Mouse (Mus musculus) kidney, postnatal 0 days (tissue): ENCODE data around the gene Timm10b. TPM values are rescaled to one million over a fixed set of nuclear protein-coding genes. Genes with fewer than 3 reads are reported as not detected.

Experiments
- ATAC-seq: fragments of 200-750 bp; cut with Nextera tagmentation; replicated peaks from 2 replicates; pipeline ENCODE4 v1.8.0; 2017; ENCODE audit warnings: low read depth, moderate number of reproducible peaks, moderate TSS enrichment, moderate library complexity; ENCODE audit not compliant: low FRiP score
- DNase-seq: peaks from one replicate; pipeline ENCODE4 v3.0.0-alpha.2; 2016; ENCODE audit warnings: low spot score
- H3K27ac ChIP-seq: fragments of 300-500 bp; sonication (generic); 2 replicates; pipeline ENCODE4 v1.5.1; 2014; ENCODE audit warnings: mild to moderate bottlenecking
- H3K27me3 ChIP-seq: fragments of 300-500 bp; sonication (generic); 2 replicates; pipeline ENCODE4 v1.6.1; 2014; ENCODE audit warnings: low read length, mixed read lengths; ENCODE audit not compliant: insufficient read depth
- H3K36me3 ChIP-seq: fragments of 300-500 bp; sonication (generic); 2 replicates; pipeline ENCODE4 v1.6.1; 2014; ENCODE audit warnings: low read length, mixed read lengths; ENCODE audit not compliant: insufficient read depth
- H3K4me1 ChIP-seq: fragments of 300-500 bp; sonication (generic); replicated peaks from 2 replicates; pipeline ENCODE4 v1.6.1; 2014; ENCODE audit warnings: antibody characterized with exemption, low read length, mixed read lengths; ENCODE audit not compliant: insufficient read depth
- H3K4me2 ChIP-seq: fragments of 300-500 bp; sonication (generic); 2 replicates; pipeline ENCODE4 v1.6.1; 2014; ENCODE audit warnings: mild to moderate bottlenecking, low read length, moderate library complexity, mixed read lengths
- H3K4me3 ChIP-seq: fragments of 300-500 bp; sonication (generic); replicated peaks from 2 replicates; pipeline ENCODE4 v1.5.1; 2014; ENCODE audit warnings: low read depth, low read length
- H3K9ac ChIP-seq: fragments of 300-500 bp; sonication (generic); 2 replicates; pipeline ENCODE4 v1.6.1; 2014; ENCODE audit warnings: low read depth, low read length
- H3K9me3 ChIP-seq: fragments of 300-500 bp; sonication (generic); replicated peaks from 2 replicates; pipeline ENCODE4 v1.6.1; 2016; ENCODE audit warnings: low read length, inconsistent platforms, mixed read lengths
- CTCF ChIP-seq: IDR thresholded peaks from 2 replicates; pipeline ENCODE4 v1.5.1; 2016; ENCODE audit warnings: antibody characterized with exemption, low read depth, mild to moderate bottlenecking, moderate library complexity
- WGBS: fragments of 180-500 bp; shearing (Covaris S2); extraction: QIAGEN DNeasy Blood & Tissue Kit; methylation state at CpG from one replicate; pipeline ENCODE4 v1.1.7; 2014; 5-methylcytosine and 5-hydroxymethylcytosine counted together
- polyA plus RNA-seq: library from polyadenylated mRNA; unstranded; fragments of >200 nt; fragmentation: Nextera tagmentation; extraction: Ambion mirVana; gene quantifications from 2 replicates; pipeline ENCODE4 v1.2.1, GENCODE M21; 2015

The Timm10b gene
- polyA plus RNA-seq, 1 experiment from 2014 or later: 230 TPM

- no peak overlapping the region for H3K4me3 ChIP-seq
- no peak overlapping the region for H3K9ac ChIP-seq
- peaks cover 15% of the 10 kb centered on the region for H3K4me1 ChIP-seq
- no peaks in the 10 kb centered on the region for H3K9me3 ChIP-seq
- H3K27ac ChIP-seq: no peak overlapping the region
- H3K27me3 ChIP-seq: no peaks in the 10 kb centered on the region
- DNase-seq (no peak), ATAC-seq (no peak)
- 91% methylated on average over 6 of the region's 6 CpGs for WGBS
- TF ChIP-seq CTCF: no peak
- H3K36me3 ChIP-seq: peaks cover 24% of the 10 kb centered on the region; the same call in 1 of the 2 replicates
- no peak overlapping the region for H3K4me2 ChIP-seq
These were observed 1.1 kb upstream of the Timm10b start for GRCm38 (mm10) chr7:105638776-105639175.

- peaks cover 24% of the 10 kb centered on the region; the same call in 1 of the 2 replicates for H3K36me3 ChIP-seq
- peak overlapping the region; percentile 79 for H3K4me2 ChIP-seq
- H3K27me3 ChIP-seq: no peaks in the 10 kb centered on the region
- no peaks in the 10 kb centered on the region for H3K9me3 ChIP-seq
- 60% methylated on average over 9 of the region's 9 CpGs for WGBS
- H3K4me1 ChIP-seq: peaks cover 15% of the 10 kb centered on the region
- peak overlapping the region; percentile 57 for H3K4me3 ChIP-seq
- ATAC-seq: no peak
- no peak for DNase-seq
- no peak for TF ChIP-seq CTCF
- no peak overlapping the region for H3K27ac ChIP-seq
- H3K9ac ChIP-seq: peak overlapping the region; percentile 77; the same call in 1 of the 2 replicates
These were observed 552 bp upstream of the Timm10b start for GRCm38 (mm10) chr7:105639304-105639703.

GRCm38 (mm10) chr7:105640233-105640893, 507 bp downstream of the Timm10b start, which contains the start of the genes Arfip2 and Gm45799:
Gene Arfip2, minus strand, starts transcription at chr7:105640416.
Gene Gm45799, plus strand, starts transcription at chr7:105640552.
- DNase-seq (peak; percentile 100), ATAC-seq (peak; percentile 97)
- TF ChIP-seq CTCF: no peak
- peak within 1 kb of the TSS; percentile 79 for H3K4me2 ChIP-seq
- H3K36me3 ChIP-seq: peaks cover 27% of the 10 kb centered on the region; the same call in 1 of the 2 replicates
- WGBS: under 1% methylated on average over 45 of the region's 45 CpGs
- peak within 1 kb of the TSS; percentile 83 for H3K27ac ChIP-seq
- H3K4me1 ChIP-seq: peaks cover 15% of the 10 kb centered on the region
- no peaks in the 10 kb centered on the region for H3K9me3 ChIP-seq
- no peaks in the 10 kb centered on the region for H3K27me3 ChIP-seq
- peak within 1 kb of the TSS; percentile 57 for H3K4me3 ChIP-seq
- H3K9ac ChIP-seq: peak within 1 kb of the TSS; percentile 77

- peak overlapping the region; percentile 83 for H3K27ac ChIP-seq
- H3K36me3 ChIP-seq: peaks cover 28% of the 10 kb centered on the region; the same call in 1 of the 2 replicates
- WGBS: under 1% methylated on average over 18 of the region's 18 CpGs
- no peak for DNase-seq
- peak overlapping the region; percentile 66 for H3K9ac ChIP-seq
- no peak for TF ChIP-seq CTCF
- peaks cover 15% of the 10 kb centered on the region for H3K4me1 ChIP-seq
- H3K27me3 ChIP-seq: no peaks in the 10 kb centered on the region
- H3K4me2 ChIP-seq: peak overlapping the region; percentile 79
- peak overlapping the region; percentile 57 for H3K4me3 ChIP-seq
- H3K9me3 ChIP-seq: no peaks in the 10 kb centered on the region
- no peak; the same call in 1 of the 2 replicates for ATAC-seq
These were observed 1.0 kb downstream of the Timm10b start for GRCm38 (mm10) chr7:105640894-105641255.

GRCm38 (mm10) chr7:105641936-105642335, 2.1 kb downstream of the Timm10b start:
- H3K4me3 ChIP-seq: no peak overlapping the region
- peak overlapping the region; percentile 83 for H3K27ac ChIP-seq
- H3K36me3 ChIP-seq: peaks cover 18% of the 10 kb centered on the region; the same call in 1 of the 2 replicates
- DNase-seq: no peak
- no peak for ATAC-seq
- H3K27me3 ChIP-seq: no peaks in the 10 kb centered on the region
- H3K9ac ChIP-seq: 0 out of 2 replicates have a peak overlapping the region, but pooled peaks have one; percentile 66
- peaks cover 15% of the 10 kb centered on the region for H3K4me1 ChIP-seq
- peak overlapping the region; percentile 79 for H3K4me2 ChIP-seq
- 47% methylated on average over 3 of the region's 3 CpGs for WGBS
- no peaks in the 10 kb centered on the region for H3K9me3 ChIP-seq
- no peak for TF ChIP-seq CTCF

GRCm38 (mm10) chr7:105650639-105651435, 11.0 kb downstream of the Timm10b start, which contains the start of gene Dnhd1:
Gene Dnhd1, plus strand, starts transcription at chr7:105650827.
- H3K27ac ChIP-seq: peak within 1 kb of the TSS; percentile 51
- WGBS: 1% methylated on average over 17 of the region's 17 CpGs
- no peaks in the 10 kb centered on the region for H3K9me3 ChIP-seq
- H3K9ac ChIP-seq: peak within 1 kb of the TSS; percentile 32; the same call in 1 of the 2 replicates
- peak within 1 kb of the TSS; percentile 34 for H3K4me3 ChIP-seq
- no peaks in the 10 kb centered on the region for H3K36me3 ChIP-seq
- ATAC-seq (peak; percentile 95), DNase-seq (peak; percentile 90)
- TF ChIP-seq CTCF: peak; percentile 61
- H3K4me1 ChIP-seq: 0 out of 2 replicates have a peak, but pooled peaks cover 4% of the 10 kb centered on the region
- H3K4me2 ChIP-seq: peak within 1 kb of the TSS; percentile 66
- H3K27me3 ChIP-seq: no peaks in the 10 kb centered on the region
